Comparison of ENCODE assay signal across 9 mouse cellular contexts in the genomic region with DNA sequence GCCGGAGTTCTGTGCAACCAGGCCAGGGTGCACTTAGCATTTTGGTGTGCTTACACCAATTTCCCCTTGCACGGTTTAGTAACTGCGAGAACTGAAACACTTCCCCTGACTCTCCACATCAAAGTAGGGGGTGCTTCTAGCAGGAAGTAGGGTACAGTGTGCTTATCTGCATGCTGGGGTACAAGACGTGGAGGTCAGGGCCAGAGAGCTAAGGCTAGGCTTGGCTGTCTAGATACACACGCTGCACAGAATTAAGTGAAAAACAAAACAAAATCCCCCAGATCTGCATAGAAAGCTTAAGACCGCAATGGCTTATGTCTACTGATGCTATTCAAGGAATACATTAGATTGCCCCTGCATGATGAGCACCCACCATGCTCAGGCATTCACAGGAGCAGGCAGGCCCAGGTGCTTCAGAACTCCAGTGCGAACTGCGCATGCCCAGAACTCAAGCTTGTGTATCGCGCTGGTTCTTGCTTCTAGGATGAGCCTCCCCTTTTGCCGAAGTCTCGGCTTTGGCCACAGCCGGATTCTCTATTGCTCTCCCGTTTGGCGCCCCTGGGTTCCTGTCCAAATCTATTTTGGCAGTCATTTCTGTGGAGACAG.
DNase-seq lines count a peak whose midpoint lies in the region; ATAC-seq and TF ChIP-seq lines count a peak whose summit lies in the region.
"Had no signal": no experiment of that assay in that cellular context is flagged by ENCODE, and none has a peak within 500 bp of the region (broad histone marks: within the 10 kb centered on the region; RNA-seq: fewer than 3 reads in every experiment).

No protein-coding gene starts in this region.

- no peak overlapping the region for H3K9ac ChIP-seq in liver, embryonic 16.5 days (ENCODE audit: low read depth, low read length)
- H3K9ac ChIP-seq in liver, embryonic 12.5 days, result no peak overlapping the region
- H3K9ac ChIP-seq in hindbrain, postnatal 0 days (replicated peaks; ENCODE audit: low read length), result no peak overlapping the region
- H3K9ac ChIP-seq in forebrain, embryonic 16.5 days (replicated peaks; ENCODE audit: low read depth, low read length), result no peak overlapping the region
- H3K9ac ChIP-seq: embryonic facial prominence, embryonic 13.5 days had no signal

- no peaks in the 10 kb centered on the region for H3K27me3 ChIP-seq in liver, embryonic 16.5 days (ENCODE audit: control insufficient read depth, insufficient read depth, low read depth, low read length)
- H3K27me3 ChIP-seq in liver, embryonic 12.5 days (replicated peaks), result no peaks in the 10 kb centered on the region
- no peaks in the 10 kb centered on the region for H3K27me3 ChIP-seq in hindbrain, postnatal 0 days (ENCODE audit: insufficient read depth, low read length)
- no peaks in the 10 kb centered on the region for H3K27me3 ChIP-seq in cerebellum, adult 2 months (ENCODE audit: control insufficient read depth, insufficient read depth, low read length)
- H3K27me3 ChIP-seq in forebrain, embryonic 16.5 days (replicated peaks; ENCODE audit: control insufficient read depth, insufficient read depth, low read length), result no peaks in the 10 kb centered on the region
- H3K27me3 ChIP-seq: embryonic facial prominence, embryonic 13.5 days had no signal

- H3K36me3 ChIP-seq in liver, embryonic 16.5 days (ENCODE audit: control insufficient read depth, insufficient read depth), result no peaks in the 10 kb centered on the region
- H3K36me3 ChIP-seq in liver, embryonic 12.5 days, result no peaks in the 10 kb centered on the region
- no peaks in the 10 kb centered on the region for H3K36me3 ChIP-seq in hindbrain, postnatal 0 days (ENCODE audit: insufficient read depth, low read length)
- no peaks in the 10 kb centered on the region for H3K36me3 ChIP-seq in forebrain, embryonic 16.5 days (ENCODE audit: control insufficient read depth, insufficient read depth)
- H3K36me3 ChIP-seq: embryonic facial prominence, embryonic 13.5 days had no signal

- peak; percentile 39 for ATAC-seq in liver, embryonic 16.5 days (ENCODE audit: low read depth)
- no peak for ATAC-seq in liver, embryonic 12.5 days
- peak; percentile 87 for ATAC-seq in inflammation-experienced regulatory T-cells, adult 6 months
- no peak for ATAC-seq in hindbrain, postnatal 0 days
- ATAC-seq in forebrain, embryonic 16.5 days, result no peak

- peak; percentile 94 for DNase-seq in thymus, postnatal 0 days (ENCODE audit: low spot score)
- no peak for DNase-seq in hindbrain, postnatal 0 days (ENCODE audit: low spot score)
- no peak for DNase-seq in cerebellum, adult 2 months

- no peak for TF ChIP-seq POLR2A in bone marrow, adult 2 months (IDR thresholded peaks at IDR 0.05; ENCODE audit: borderline replicate concordance, control insufficient read depth, low read depth, low read length)
- no peak for TF ChIP-seq POLR2A in cerebellum, adult 2 months (IDR thresholded peaks at IDR 0.05; ENCODE audit: borderline replicate concordance, insufficient read depth, low read length)

- H3K4me3 ChIP-seq in liver, embryonic 16.5 days (ENCODE audit: low read depth, low read length), result no peak overlapping the region
- no peak overlapping the region for H3K4me3 ChIP-seq in liver, embryonic 12.5 days
- H3K4me3 ChIP-seq in bone marrow, adult 2 months (replicated peaks; ENCODE audit: control insufficient read depth, low read depth, low read length), result no peak overlapping the region
- H3K4me3 ChIP-seq in hindbrain, postnatal 0 days (ENCODE audit: low read length), result no peak overlapping the region
- H3K4me3 ChIP-seq in cerebellum, adult 2 months (replicated peaks; ENCODE audit: insufficient read depth, low read depth, low read length), result no peak overlapping the region
- no peak overlapping the region for H3K4me3 ChIP-seq in forebrain, embryonic 16.5 days (replicated peaks; ENCODE audit: low read length)
- H3K4me3 ChIP-seq: embryonic facial prominence, embryonic 13.5 days had no signal

- no peak overlapping the region for H3K4me2 ChIP-seq in liver, embryonic 16.5 days (ENCODE audit: low read depth, low read length)
- no peak overlapping the region for H3K4me2 ChIP-seq in liver, embryonic 12.5 days
- no peak overlapping the region for H3K4me2 ChIP-seq in hindbrain, postnatal 0 days (ENCODE audit: low read depth, low read length)
- no peak overlapping the region for H3K4me2 ChIP-seq in forebrain, embryonic 16.5 days (ENCODE audit: low read length)
- H3K4me2 ChIP-seq: embryonic facial prominence, embryonic 13.5 days had no signal

- TF ChIP-seq CTCF in bone marrow, adult 2 months (IDR thresholded peaks at IDR 0.05; ENCODE audit: control insufficient read depth, insufficient read depth, low read length), result no peak
- TF ChIP-seq CTCF in hindbrain, postnatal 0 days (IDR thresholded peaks at IDR 0.05; ENCODE audit: low read depth), result no peak
- TF ChIP-seq CTCF in cerebellum, adult 2 months (IDR thresholded peaks at IDR 0.05; ENCODE audit: borderline replicate concordance, insufficient read depth, low read depth, low read length), result no peak

- H3K27ac ChIP-seq in liver, embryonic 16.5 days (ENCODE audit: low read length), result no peak overlapping the region
- no peak overlapping the region for H3K27ac ChIP-seq in liver, embryonic 12.5 days
- peak overlapping the region; percentile 76 for H3K27ac ChIP-seq in bone marrow, adult 2 months (ENCODE audit: control insufficient read depth, insufficient read depth, low read depth, low read length, poor library complexity)
- H3K27ac ChIP-seq in hindbrain, postnatal 0 days, result no peak overlapping the region
- H3K27ac ChIP-seq in cerebellum, adult 2 months (ENCODE audit: insufficient read depth, low read length), result no peak overlapping the region
- no peak overlapping the region for H3K27ac ChIP-seq in forebrain, embryonic 16.5 days (ENCODE audit: low read length)
- H3K27ac ChIP-seq: embryonic facial prominence, embryonic 13.5 days had no signal

- 61% methylated on average over 15 of the region's 15 CpGs for WGBS in liver, embryonic 16.5 days (ENCODE audit: insufficient replicate concordance)
- 69% methylated on average over 15 of the region's 15 CpGs for WGBS in liver, embryonic 12.5 days (ENCODE audit: insufficient replicate concordance)
- WGBS in bone marrow, adult 2 months, result 45% methylated on average over 15 of the region's 15 CpGs
- WGBS in hindbrain, postnatal 0 days, result 92% methylated on average over 15 of the region's 15 CpGs
- WGBS in cerebellum, adult 2 months, result 77% methylated on average over 15 of the region's 15 CpGs
- WGBS in forebrain, embryonic 16.5 days, result 91% methylated on average over 15 of the region's 15 CpGs

- H3K9me3 ChIP-seq in liver, embryonic 16.5 days (replicated peaks; ENCODE audit: control insufficient read depth, low read length), result no peaks in the 10 kb centered on the region
- H3K9me3 ChIP-seq in liver, embryonic 12.5 days (replicated peaks), result no peaks in the 10 kb centered on the region
- H3K9me3 ChIP-seq in hindbrain, postnatal 0 days (ENCODE audit: low read length), result no peaks in the 10 kb centered on the region
- no peaks in the 10 kb centered on the region for H3K9me3 ChIP-seq in forebrain, embryonic 16.5 days (ENCODE audit: control insufficient read depth, low read length)
- H3K9me3 ChIP-seq: embryonic facial prominence, embryonic 13.5 days had no signal

- peaks cover 3% of the 10 kb centered on the region for H3K4me1 ChIP-seq in liver, embryonic 16.5 days (ENCODE audit: control insufficient read depth, low read depth, low read length)
- H3K4me1 ChIP-seq in liver, embryonic 12.5 days, result peaks cover 21% of the 10 kb centered on the region
- H3K4me1 ChIP-seq in bone marrow, adult 2 months (ENCODE audit: control insufficient read depth, insufficient read depth, low read length), result peaks cover 7% of the 10 kb centered on the region
- H3K4me1 ChIP-seq in hindbrain, postnatal 0 days (ENCODE audit: insufficient read depth, low read length), result peaks cover 5% of the 10 kb centered on the region; the same call in 1 of the 2 replicates
- H3K4me1 ChIP-seq in cerebellum, adult 2 months (ENCODE audit: control insufficient read depth, insufficient read depth, low read length), result no peaks in the 10 kb centered on the region
- no peaks in the 10 kb centered on the region for H3K4me1 ChIP-seq in forebrain, embryonic 16.5 days (replicated peaks; ENCODE audit: control insufficient read depth, insufficient read depth, low read length)
- H3K4me1 ChIP-seq: embryonic facial prominence, embryonic 13.5 days had no signal

Comparison
In these comparisons a context has a peak if more than half of its experiments do, and no peak if none do; other contexts are left out.
1. ATAC-seq: peak in liver, embryonic 16.5 days (single experiment) and inflammation-experienced regulatory T-cells, adult 6 months (single experiment); none in liver, embryonic 12.5 days (single experiment), hindbrain, postnatal 0 days (single experiment) and forebrain, embryonic 16.5 days (single experiment).